Mouse (Mus musculus): ENCODE data around the gene Cplx2.
A peak's percentile ranks its signal among the peaks of the same experiment; 100 is the strongest.

Gene Cplx2

GRCm38 (mm10) chr13:54404205-54404604, 33.1 kb downstream of the Cplx2 start:
- no peak for DNase-seq

DNA sequence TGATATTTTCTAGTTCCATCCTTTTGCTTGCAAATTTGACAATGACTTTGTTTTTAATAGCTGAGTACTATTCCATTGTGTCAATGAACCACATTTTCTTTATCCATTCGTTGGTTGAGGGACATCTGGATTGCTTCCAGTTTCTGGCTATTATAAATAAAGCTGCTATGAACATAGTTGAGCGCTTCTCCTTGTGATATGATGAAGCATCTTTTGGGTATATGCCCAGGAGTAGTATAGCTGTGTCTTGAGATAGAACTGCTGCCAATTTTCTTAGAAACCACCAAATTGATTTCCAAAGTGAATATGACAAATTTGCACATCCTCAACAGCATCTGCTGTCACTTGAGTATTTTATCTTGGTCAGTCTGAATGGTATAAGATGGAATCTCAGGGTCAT, 34.7 kb downstream of the Cplx2 start:
- no peak for DNase-seq

GRCm38 (mm10) chr13:54411656-54412055, 40.5 kb downstream of the Cplx2 start:
- DNase-seq, result no peak

DNA sequence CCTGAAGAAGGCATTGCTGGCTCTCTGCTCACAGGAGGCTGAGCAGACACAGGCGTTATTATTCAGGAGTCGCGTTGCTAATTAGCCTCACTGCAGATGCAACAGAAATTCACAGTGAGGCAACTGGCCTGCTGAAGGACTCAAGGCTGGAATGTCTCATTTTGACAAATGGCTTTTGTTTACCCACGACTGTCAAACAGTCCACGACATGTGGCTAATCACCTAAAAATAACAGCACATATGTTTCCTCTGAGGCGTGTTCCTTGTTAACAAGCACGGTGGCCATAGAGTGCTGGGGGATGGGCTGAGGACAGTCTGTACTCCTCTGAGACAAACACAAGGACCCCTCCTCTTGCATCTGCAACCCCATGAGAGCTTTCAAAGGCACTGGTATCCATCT, 41.1 kb downstream of the Cplx2 start:
- DNase-seq, result no peak

DNA sequence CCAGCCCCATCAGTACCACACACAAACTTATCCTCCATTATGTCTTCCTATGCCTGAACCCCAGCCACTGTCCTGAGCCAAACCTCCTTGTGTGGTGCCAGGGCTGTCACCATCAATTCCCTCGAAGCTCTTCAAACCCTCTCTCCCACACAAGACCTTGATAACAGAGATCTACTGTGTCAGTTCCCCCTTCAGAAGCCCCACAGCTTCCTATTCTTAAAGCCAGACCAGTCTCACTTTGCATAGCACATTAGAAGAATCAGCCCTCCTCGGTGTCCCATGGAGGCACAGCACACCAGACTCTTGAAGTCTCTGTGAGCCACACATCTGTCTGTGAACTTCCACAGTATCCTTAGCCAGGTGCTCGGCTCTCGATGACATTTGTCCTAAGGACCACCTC, 41.6 kb downstream of the Cplx2 start:
- DNase-seq, result no peak

- DNase-seq, result no peak
These were observed 43.9 kb downstream of the Cplx2 start for GRCm38 (mm10) chr13:54415059-54415458.

- no peak for DNase-seq
These were observed 47.7 kb downstream of the Cplx2 start for GRCm38 (mm10) chr13:54418781-54419327.

- no peak for DNase-seq
These were observed 49.1 kb downstream of the Cplx2 start for GRCm38 (mm10) chr13:54420226-54420625.

DNA sequence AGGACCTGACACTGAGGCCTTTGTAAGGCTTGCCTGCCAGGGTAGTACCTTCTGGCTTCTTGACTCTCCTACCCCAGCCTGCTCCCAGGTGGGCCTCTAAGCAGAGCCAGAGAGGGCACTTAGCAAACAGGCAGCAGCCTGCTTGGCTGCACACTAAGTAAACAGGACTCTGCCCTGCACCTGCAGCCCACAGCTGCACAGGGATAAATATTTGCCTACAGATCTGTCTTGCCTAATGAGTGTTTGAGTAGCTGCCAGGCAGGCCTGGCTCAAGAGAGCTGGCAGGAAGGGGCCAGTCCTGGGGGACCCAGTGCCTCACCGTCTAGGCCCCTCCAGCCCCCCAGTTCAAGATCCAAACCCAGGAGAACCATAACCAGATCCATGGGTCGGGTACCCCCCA, 54.1 kb downstream of the Cplx2 start:
- DNase-seq, result peak; percentile 36 to 79

DNA sequence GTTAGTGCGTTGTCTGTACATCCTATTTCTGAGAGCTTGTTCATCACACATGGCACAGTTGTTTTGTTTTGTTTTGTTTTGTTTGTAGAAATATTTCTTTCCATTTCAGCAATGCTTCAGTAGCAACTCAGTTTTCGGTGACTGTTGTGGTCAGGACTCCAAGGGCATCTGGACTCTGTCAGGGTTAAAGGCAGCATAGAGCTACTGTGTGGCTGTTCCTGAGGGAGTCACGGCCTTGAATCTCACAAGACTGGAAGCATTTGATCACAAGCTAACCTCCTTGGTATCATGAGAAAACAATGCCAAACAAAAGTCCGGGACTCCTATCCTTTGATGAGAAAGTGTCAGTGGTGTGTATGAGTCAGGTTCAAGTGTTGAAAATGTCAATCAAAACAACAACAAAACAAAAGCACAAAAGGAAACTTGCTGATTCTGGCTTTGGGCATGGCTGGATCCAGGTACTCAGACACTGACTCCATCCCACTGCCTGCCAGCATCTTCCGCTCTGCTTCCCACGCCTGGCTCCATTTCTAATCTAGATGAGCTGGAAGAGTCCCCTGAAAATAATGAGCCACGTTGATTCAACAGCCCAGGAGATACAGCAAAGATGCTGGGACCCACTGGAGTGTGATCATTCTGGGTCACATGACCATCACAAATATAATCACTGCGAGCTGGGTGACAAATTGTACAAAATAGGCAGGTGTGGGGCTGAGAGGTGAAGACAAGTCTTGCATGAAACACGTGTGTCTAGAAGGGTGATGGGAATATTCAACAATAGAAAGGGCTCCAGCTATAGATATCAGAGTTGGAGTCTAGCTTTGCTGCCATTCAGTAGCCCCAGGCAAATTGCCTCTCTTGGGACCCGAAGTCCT, 55.9 kb downstream of the Cplx2 start:
- no peak for DNase-seq

DNA sequence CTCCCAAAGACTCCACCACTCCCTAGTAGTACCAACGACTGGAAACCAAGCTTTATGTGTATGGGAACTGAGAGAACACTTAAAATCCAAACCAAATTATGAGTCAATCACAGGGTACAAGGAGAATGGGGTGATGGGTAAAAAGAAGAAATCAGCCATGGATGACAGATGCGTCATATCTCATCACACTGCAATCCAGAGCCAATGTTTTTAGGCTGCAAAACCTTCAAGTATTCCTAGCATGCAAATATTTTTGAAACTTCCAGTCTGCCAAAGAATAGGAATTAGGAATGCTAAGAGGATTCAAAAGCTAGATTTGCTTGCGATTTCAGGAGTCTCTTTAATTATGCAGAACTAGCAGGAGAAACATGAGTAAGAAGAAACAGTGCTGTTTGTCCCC, 57.6 kb downstream of the Cplx2 start:
- no peak for DNase-seq

DNA sequence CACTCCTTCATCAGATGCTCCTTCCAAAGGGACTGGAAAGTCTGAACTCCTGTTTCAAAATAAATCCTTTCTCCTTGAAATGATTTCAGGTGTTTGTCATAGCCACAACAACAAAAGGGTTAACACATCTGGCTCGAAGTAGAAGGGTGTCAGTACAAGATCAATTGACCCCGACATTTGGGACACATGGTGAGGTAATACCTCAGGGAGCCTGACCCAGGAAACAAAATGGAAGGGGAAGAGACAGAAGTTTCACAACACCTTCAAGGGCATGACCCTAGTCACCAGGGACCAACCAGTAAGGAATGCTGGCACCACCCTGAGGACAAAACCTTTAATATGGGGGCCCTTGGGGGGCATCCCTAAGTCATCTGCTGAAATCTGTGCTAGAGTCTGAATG, 58.9 kb downstream of the Cplx2 start:
- no peak for DNase-seq

DNA sequence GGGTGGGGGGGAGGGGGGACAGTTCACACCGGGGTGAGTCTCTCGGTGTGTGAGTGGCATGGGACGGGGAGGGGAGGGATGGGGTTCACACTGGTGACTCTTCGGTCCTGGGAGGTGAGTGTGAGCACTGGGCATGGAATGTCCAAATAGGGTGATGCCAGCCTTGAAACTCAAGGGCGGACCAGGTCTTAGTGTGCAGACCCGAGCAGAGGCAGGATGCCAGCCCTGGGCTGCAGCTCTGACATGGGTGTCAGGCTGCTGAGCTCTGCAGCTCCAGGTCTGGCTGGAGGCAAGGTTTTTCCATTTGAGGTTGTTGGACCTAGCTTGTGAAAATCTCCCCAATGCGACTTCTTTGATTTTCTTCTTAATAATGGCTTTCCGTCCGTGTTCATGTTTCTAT, 60.0 kb downstream of the Cplx2 start:
- no peak for DNase-seq
